Mouse (Mus musculus) ES-Bruce4 (cell line): ENCODE results near the gene Maml3. TPM values are rescaled to one million over a fixed set of nuclear protein-coding genes. Genes with fewer than 3 reads are reported as not detected.

ENCODE experiments used
- H3K27ac ChIP-seq: 2 replicates; pipeline ENCODE4 v1.5.1; 2012; ENCODE audit warnings: low read length, inconsistent platforms; ENCODE audit not compliant: insufficient read depth
- H3K27me3 ChIP-seq: 2 replicates; pipeline ENCODE4 v1.6.1; 2012; ENCODE audit warnings: mild to moderate bottlenecking, low read length, inconsistent platforms; ENCODE audit not compliant: control insufficient read depth, poor library complexity, insufficient read depth, severe bottlenecking
- H3K36me3 ChIP-seq: 2 replicates; pipeline ENCODE4 v1.6.1; 2012; ENCODE audit warnings: inconsistent platforms, mild to moderate bottlenecking, low read length, moderate library complexity; ENCODE audit not compliant: control insufficient read depth, poor library complexity, insufficient read depth, severe bottlenecking
- H3K4me1 ChIP-seq: one replicate; pipeline ENCODE4 v1.8.1; 2011; ENCODE audit warnings: low read length; ENCODE audit not compliant: control insufficient read depth, insufficient read depth
- H3K4me3 ChIP-seq: 2 replicates; pipeline ENCODE4 v1.5.1; 2011; ENCODE audit warnings: low read depth, mild to moderate bottlenecking, low read length
- H3K9ac ChIP-seq: 2 replicates; pipeline ENCODE4 v1.6.1; 2012; ENCODE audit warnings: low read depth, mild to moderate bottlenecking, inconsistent platforms; ENCODE audit not compliant: poor library complexity, severe bottlenecking
- H3K9me3 ChIP-seq: replicated peaks from 2 replicates; pipeline ENCODE4 v1.6.1; 2012; ENCODE audit warnings: mild to moderate bottlenecking, low read length, inconsistent platforms; ENCODE audit not compliant: control insufficient read depth, poor library complexity, insufficient read depth, severe bottlenecking
- CTCF ChIP-seq: IDR thresholded peaks from one replicate; pipeline ENCODE4 v1.8.1; 2011; ENCODE audit warnings: low read depth, low read length
- EP300 ChIP-seq: IDR thresholded peaks from 2 replicates; pipeline ENCODE4 v1.6.1; 2011; ENCODE audit warnings: low read depth, low read length; ENCODE audit not compliant: insufficient read depth
- POLR2A ChIP-seq: IDR thresholded peaks from one replicate; pipeline ENCODE4 v1.8.1; 2011; ENCODE audit warnings: low read length; ENCODE audit not compliant: insufficient read depth
- polyA plus RNA-seq: library from polyadenylated mRNA; stranded (reverse); fragments of >200 nt; gene quantifications from 2 replicates; pipeline ENCODE4 v1.2.4, GENCODE M21; 2011; ENCODE audit warnings: low read depth; ENCODE audit not compliant: missing spikeins, insufficient read depth, insufficient read length

Gene Maml3
- polyA plus RNA-seq, 1 experiment = 5.7 TPM

GRCm38 (mm10) chr3:51977654-51978352, 127.1 kb downstream of the Maml3 start:
- Histone ChIP-seq H3K4me3 (no peak overlapping the region), H3K4me1 (no peaks in the 10 kb centered on the region), H3K27ac (no peak overlapping the region), H3K9me3 (no peaks in the 10 kb centered on the region), H3K27me3 (no peaks in the 10 kb centered on the region), H3K36me3 (no peaks in the 10 kb centered on the region), H3K9ac (no peak overlapping the region)
- TF ChIP-seq CTCF = no peak
- no peak for TF ChIP-seq POLR2A
- TF ChIP-seq EP300 = no peak

GRCm38 (mm10) chr3:51974601-51975000, 130.3 kb downstream of the Maml3 start:
- H3K4me1 ChIP-seq = peaks cover 2% of the 10 kb centered on the region
- H3K27me3 ChIP-seq = no peaks in the 10 kb centered on the region
- no peaks in the 10 kb centered on the region for H3K9me3 ChIP-seq
- H3K27ac ChIP-seq = no peak overlapping the region
- H3K4me3 ChIP-seq = no peak overlapping the region
- no peaks in the 10 kb centered on the region for H3K36me3 ChIP-seq
- TF ChIP-seq POLR2A (no peak), CTCF (no peak), EP300 (no peak)
- no peak overlapping the region for H3K9ac ChIP-seq

- Histone ChIP-seq H3K4me1 (peaks cover 2% of the 10 kb centered on the region), H3K27me3 (no peaks in the 10 kb centered on the region), H3K36me3 (no peaks in the 10 kb centered on the region), H3K9me3 (no peaks in the 10 kb centered on the region), H3K9ac (no peak overlapping the region), H3K27ac (no peak overlapping the region), H3K4me3 (no peak overlapping the region)
- TF ChIP-seq CTCF (no peak), EP300 (no peak), POLR2A (no peak)
These were observed 130.7 kb downstream of the Maml3 start for GRCm38 (mm10) chr3:51974153-51974552.

GRCm38 (mm10) chr3:51972576-51972975, 132.3 kb downstream of the Maml3 start:
- Histone ChIP-seq H3K4me3 (no peak overlapping the region), H3K9me3 (no peaks in the 10 kb centered on the region), H3K27ac (no peak overlapping the region), H3K4me1 (peaks cover 2% of the 10 kb centered on the region), H3K27me3 (no peaks in the 10 kb centered on the region), H3K36me3 (no peaks in the 10 kb centered on the region), H3K9ac (no peak overlapping the region)
- TF ChIP-seq CTCF (no peak), POLR2A (no peak), EP300 (no peak)

- H3K4me1 ChIP-seq = peaks cover 2% of the 10 kb centered on the region
- TF ChIP-seq EP300 (no peak), CTCF (no peak), POLR2A (no peak)
- no peak overlapping the region for H3K27ac ChIP-seq
- no peaks in the 10 kb centered on the region for H3K36me3 ChIP-seq
- H3K27me3 ChIP-seq = no peaks in the 10 kb centered on the region
- H3K9me3 ChIP-seq = no peaks in the 10 kb centered on the region
- no peak overlapping the region for H3K9ac ChIP-seq
- H3K4me3 ChIP-seq = no peak overlapping the region
These were observed 134.4 kb downstream of the Maml3 start for GRCm38 (mm10) chr3:51970489-51970888.

GRCm38 (mm10) chr3:51969451-51969850, 135.4 kb downstream of the Maml3 start:
- H3K27ac ChIP-seq = no peak overlapping the region
- TF ChIP-seq POLR2A = no peak
- TF ChIP-seq CTCF = no peak
- TF ChIP-seq EP300 = no peak
- peaks cover 2% of the 10 kb centered on the region for H3K4me1 ChIP-seq
- H3K36me3 ChIP-seq = no peaks in the 10 kb centered on the region
- H3K27me3 ChIP-seq = no peaks in the 10 kb centered on the region
- H3K9me3 ChIP-seq = no peaks in the 10 kb centered on the region
- no peak overlapping the region for H3K9ac ChIP-seq
- H3K4me3 ChIP-seq = no peak overlapping the region
